8 mouse cellular contexts compared by ENCODE assay signal in the genomic region with DNA sequence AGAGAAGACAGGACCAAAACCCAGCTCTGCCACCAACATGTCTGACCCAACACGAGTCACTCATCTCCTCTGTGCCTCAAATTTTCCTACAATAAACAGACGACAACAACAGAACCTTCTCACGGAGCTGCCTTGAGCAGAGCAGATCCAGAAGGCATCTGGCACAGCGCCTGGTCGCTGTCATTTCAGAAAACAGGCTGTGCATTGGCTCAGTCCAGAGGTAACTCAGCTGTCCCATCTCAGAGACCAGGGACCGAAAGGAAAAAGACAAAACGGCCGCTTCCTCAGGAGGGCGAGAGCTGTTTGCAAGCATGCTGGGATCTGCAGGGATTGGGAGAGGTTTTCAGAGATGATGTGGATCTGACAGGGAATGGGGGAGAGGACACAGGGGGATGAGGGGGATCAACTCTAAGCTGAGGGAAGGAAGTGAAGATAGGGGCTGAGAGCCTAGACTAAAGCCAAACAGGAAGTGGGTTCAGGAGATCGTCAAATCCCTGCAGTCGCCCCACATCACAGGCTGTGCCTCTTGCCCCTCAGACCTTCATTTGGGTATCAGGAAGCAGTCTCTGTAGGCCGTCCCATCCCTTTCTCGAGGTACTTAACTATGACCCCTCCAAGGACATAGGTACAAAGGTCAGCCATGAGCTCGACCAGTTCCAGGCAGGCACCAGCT. TPM values are rescaled to one million over a fixed set of nuclear protein-coding genes. Genes with fewer than 3 reads are reported as not detected.
DNase-seq lines count a peak whose midpoint lies in the region; ATAC-seq and TF ChIP-seq lines count a peak whose summit lies in the region.

No protein-coding gene starts in this region.

- TF ChIP-seq POLR2A in MEL (IDR thresholded peaks at IDR 0.05; ENCODE audit: control insufficient read depth in 1 of 2, insufficient read depth in 1 of 2, low read depth in 1 of 2, low read length in 2 of 2, poor library complexity in 1 of 2): no peak

- H3K9ac ChIP-seq in hindbrain, embryonic 13.5 days: peak overlapping the region; percentile 19; the same call in 1 of the 2 replicates
- H3K9ac ChIP-seq in hindbrain, embryonic 16.5 days (ENCODE audit: low read depth, low read length): no peak overlapping the region
- H3K9ac ChIP-seq in MEL (ENCODE audit: control insufficient read depth, low read depth, low read length, poor library complexity, severe bottlenecking): peak overlapping the region; percentile 12
- no peak overlapping the region for H3K9ac ChIP-seq in intestine, embryonic 16.5 days (ENCODE audit: low read depth, low read length)

- no peak overlapping the region for H3K4me3 ChIP-seq in hindbrain, embryonic 13.5 days
- no peak overlapping the region for H3K4me3 ChIP-seq in hindbrain, embryonic 16.5 days (ENCODE audit: low read length)
- peak overlapping the region in 1 of 2 experiments; percentile 3; a peak in 1 of 4 replicates for H3K4me3 ChIP-seq in MEL (ENCODE audit: control insufficient read depth in 1 of 2, insufficient read depth in 1 of 2, low read depth in 2 of 2, low read length in 2 of 2)
- no peak overlapping the region for H3K4me3 ChIP-seq in intestine, embryonic 16.5 days (ENCODE audit: low read length)

- no peaks in the 10 kb centered on the region for H3K27me3 ChIP-seq in hindbrain, embryonic 13.5 days
- no peaks in the 10 kb centered on the region for H3K27me3 ChIP-seq in hindbrain, embryonic 16.5 days (replicated peaks; ENCODE audit: control insufficient read depth, insufficient read depth, low read length)
- H3K27me3 ChIP-seq in MEL (ENCODE audit: control insufficient read depth in 1 of 2, insufficient read depth in 2 of 2, low read length in 2 of 2): no peaks in the 10 kb centered on the region
- H3K27me3 ChIP-seq in intestine, embryonic 16.5 days (replicated peaks; ENCODE audit: control insufficient read depth, insufficient read depth, low read length): no peaks in the 10 kb centered on the region

- H3K36me3 ChIP-seq in hindbrain, embryonic 13.5 days: no peaks in the 10 kb centered on the region
- no peaks in the 10 kb centered on the region for H3K36me3 ChIP-seq in hindbrain, embryonic 16.5 days (ENCODE audit: control insufficient read depth, insufficient read depth, low read length)
- H3K36me3 ChIP-seq in MEL (ENCODE audit: control insufficient read depth in 1 of 2, insufficient read depth in 2 of 2, low read length in 2 of 2): peaks cover 8 to 35% of the 10 kb centered on the region in 2 experiments
- no peaks in the 10 kb centered on the region for H3K36me3 ChIP-seq in intestine, embryonic 16.5 days (ENCODE audit: control insufficient read depth, insufficient read depth, low read length)

- no peak for ATAC-seq in hindbrain, embryonic 13.5 days (ENCODE audit: low FRiP score)
- ATAC-seq in hindbrain, embryonic 16.5 days: no peak
- ATAC-seq in intestine, embryonic 16.5 days: no peak

- H3K27ac ChIP-seq in hindbrain, embryonic 13.5 days: no peak overlapping the region
- H3K27ac ChIP-seq in hindbrain, embryonic 16.5 days (ENCODE audit: low read depth, low read length): no peak overlapping the region
- H3K27ac ChIP-seq in MEL (ENCODE audit: control insufficient read depth, low read depth, low read length): peak overlapping the region; percentile 58
- H3K27ac ChIP-seq in intestine, embryonic 16.5 days (ENCODE audit: low read length): peak overlapping the region; percentile 45

- TF ChIP-seq RAD21 in MEL (IDR thresholded peaks at IDR 0.05; ENCODE audit: low read depth, low read length): no peak

- H3K4me2 ChIP-seq in hindbrain, embryonic 13.5 days: no peak overlapping the region
- H3K4me2 ChIP-seq in hindbrain, embryonic 16.5 days (ENCODE audit: low read length): no peak overlapping the region
- H3K4me2 ChIP-seq in intestine, embryonic 16.5 days (ENCODE audit: low read depth, low read length): peak overlapping the region; percentile 1; the same call in 1 of the 2 replicates

- no peaks in the 10 kb centered on the region for H3K9me3 ChIP-seq in hindbrain, embryonic 13.5 days
- no peaks in the 10 kb centered on the region for H3K9me3 ChIP-seq in hindbrain, embryonic 16.5 days (ENCODE audit: control insufficient read depth, low read length)
- H3K9me3 ChIP-seq in MEL (replicated peaks; ENCODE audit: insufficient read depth, low read length): no peaks in the 10 kb centered on the region
- H3K9me3 ChIP-seq in intestine, embryonic 16.5 days (ENCODE audit: control insufficient read depth, low read length): no peaks in the 10 kb centered on the region

- peaks cover 25% of the 10 kb centered on the region for H3K4me1 ChIP-seq in hindbrain, embryonic 13.5 days (replicated peaks)
- H3K4me1 ChIP-seq in hindbrain, embryonic 16.5 days (ENCODE audit: control insufficient read depth, insufficient read depth, low read depth, low read length): peaks cover 13% of the 10 kb centered on the region
- H3K4me1 ChIP-seq in MEL (ENCODE audit: control insufficient read depth in 1 of 2, insufficient read depth in 2 of 2, low read length in 2 of 2): peaks cover 25 to 45% of the 10 kb centered on the region in 2 experiments
- peaks cover 25% of the 10 kb centered on the region for H3K4me1 ChIP-seq in intestine, embryonic 16.5 days (ENCODE audit: control insufficient read depth, insufficient read depth, low read length)

- no peak for TF ChIP-seq CTCF in MEL (IDR thresholded peaks at IDR 0.05 in 2 of 3, conservative IDR thresholded peaks at IDR 0.05 in 1 of 3; ENCODE audit: control insufficient read depth in 1 of 3, insufficient read depth in 1 of 3, low read depth in 2 of 3, low read length in 3 of 3, poor library complexity in 1 of 3, severe bottlenecking in 1 of 3)

- 73% methylated on average over 14 of the region's 14 CpGs for WGBS in hindbrain, embryonic 13.5 days
- 70% methylated on average over 14 of the region's 14 CpGs for WGBS in hindbrain, embryonic 16.5 days
- WGBS in intestine, embryonic 16.5 days: 44% methylated on average over 14 of the region's 14 CpGs

- peak in 1 of 2 experiments; percentile 10; a peak in 2 of 4 replicates for TF ChIP-seq EP300 in MEL (IDR thresholded peaks at IDR 0.05; ENCODE audit: low read depth in 1 of 2, low read length in 2 of 2)

- H3K79me2 ChIP-seq in MEL (ENCODE audit: control insufficient read depth, insufficient read depth, low read length, poor library complexity): peaks cover 25% of the 10 kb centered on the region

- peak; percentile 61 for DNase-seq in MEL (ENCODE audit: low read depth, low spot score)
- DNase-seq in cerebellum, adult 9-11 months: peak; percentile 40
- no peak for DNase-seq in frontal cortex, postnatal 36 days (ENCODE audit: low spot score in 2 of 2)
- no peak for DNase-seq in embryo, embryonic 9.5 days (ENCODE audit: extremely low spot score)
- DNase-seq in ovary, postnatal 14 days (ENCODE audit: low spot score): no peak

TF ChIP-seq in MEL, 35 proteins besides CTCF, POLR2A, EP300 and RAD21:
- TF ChIP-seq ZNF384 (IDR thresholded peaks at IDR 0.05; ENCODE audit: low read depth, low read length): no peak
- 0 out of 2 replicates have a peak, but pooled peaks have one; percentile 11 for TF ChIP-seq RCOR1 (IDR thresholded peaks at IDR 0.05; ENCODE audit: low read depth, low read length)
- TF ChIP-seq ELF1 (IDR thresholded peaks at IDR 0.05; ENCODE audit: low read depth, low read length): peak; percentile 56; the same call in 1 of the 2 replicates

RNA-seq across cellular contexts. Expression of a gene that starts 4.6 kb away (rescaled TPM):
- 11.8 and 12.0 TPM in 2 replicates for polyA plus RNA-seq in hindbrain, embryonic 13.5 days (2015; fragmentation: Nextera tagmentation; extraction: Ambion mirVana)
- polyA plus RNA-seq in hindbrain, embryonic 16.5 days (2015; fragmentation: Nextera tagmentation; extraction: Ambion mirVana): 14.6 TPM in 2 replicates
- 26.1 and 37.8 TPM in 2 replicates for total RNA-seq in MEL (2012; rRNA removed)
- polyA plus RNA-seq in MEL (2012; ENCODE audit: insufficient read depth in 1 of 2, insufficient read length in 2 of 2, low read depth in 1 of 2, low replicate concordance in 2 of 2, missing spikeins in 1 of 2): 10 to 100 TPM; 32.6 to 33.7 TPM
- 18.7 and 19.7 TPM in 2 replicates for polyA plus RNA-seq in intestine, embryonic 16.5 days (2015; fragmentation: Nextera tagmentation; extraction: Ambion mirVana)

RNA-seq across cellular contexts. Expression of a gene that starts 29.2 kb away (rescaled TPM):
- polyA plus RNA-seq in hindbrain, embryonic 13.5 days (2015; fragmentation: Nextera tagmentation; extraction: Ambion mirVana): 25.3 and 25.4 TPM in 2 replicates
- polyA plus RNA-seq in hindbrain, embryonic 16.5 days (2015; fragmentation: Nextera tagmentation; extraction: Ambion mirVana): 18.3 and 22.0 TPM in 2 replicates
- 44.8 and 49.6 TPM in 2 replicates for total RNA-seq in MEL (2012; rRNA removed)
- 10 to 100 TPM; 58.0 to 58.1 TPM for polyA plus RNA-seq in MEL (2012; ENCODE audit: insufficient read depth in 1 of 2, insufficient read length in 2 of 2, low read depth in 1 of 2, low replicate concordance in 2 of 2, missing spikeins in 1 of 2)
- 24.4 and 26.4 TPM in 2 replicates for polyA plus RNA-seq in intestine, embryonic 16.5 days (2015; fragmentation: Nextera tagmentation; extraction: Ambion mirVana)

RNA-seq across cellular contexts. Expression of a gene that starts 42.9 kb away (rescaled TPM):
- polyA plus RNA-seq in hindbrain, embryonic 13.5 days (2015; fragmentation: Nextera tagmentation; extraction: Ambion mirVana): 23.6 and 24.5 TPM in 2 replicates
- polyA plus RNA-seq in hindbrain, embryonic 16.5 days (2015; fragmentation: Nextera tagmentation; extraction: Ambion mirVana): 18.6 and 20.7 TPM in 2 replicates
- 85.9 and 86.3 TPM in 2 replicates for total RNA-seq in MEL (2012; rRNA removed)
- polyA plus RNA-seq in MEL (2012; ENCODE audit: insufficient read depth in 1 of 2, insufficient read length in 2 of 2, low read depth in 1 of 2, low replicate concordance in 2 of 2, missing spikeins in 1 of 2): 10 to 100 TPM in 1 of 2 experiments, not detected in 1; 88.4 TPM
- polyA plus RNA-seq in intestine, embryonic 16.5 days (2015; fragmentation: Nextera tagmentation; extraction: Ambion mirVana): 27.8 and 32.7 TPM in 2 replicates

RNA-seq across cellular contexts. Expression of a gene that starts 43.0 kb away (rescaled TPM):
- polyA plus RNA-seq in hindbrain, embryonic 13.5 days (2015; fragmentation: Nextera tagmentation; extraction: Ambion mirVana): 3.2 TPM in 2 replicates
- polyA plus RNA-seq in hindbrain, embryonic 16.5 days (2015; fragmentation: Nextera tagmentation; extraction: Ambion mirVana): 2.6 and 4.7 TPM in 2 replicates
- 39.7 and 40.1 TPM in 2 replicates for total RNA-seq in MEL (2012; rRNA removed)
- polyA plus RNA-seq in MEL (2012; ENCODE audit: insufficient read depth in 1 of 2, insufficient read length in 2 of 2, low read depth in 1 of 2, low replicate concordance in 2 of 2, missing spikeins in 1 of 2): 10 to 100 TPM; 31.6 to 82.4 TPM
- polyA plus RNA-seq in intestine, embryonic 16.5 days (2015; fragmentation: Nextera tagmentation; extraction: Ambion mirVana): 3.9 TPM in 2 replicates

Comparison
In these comparisons a context has a peak if more than half of its experiments do, and no peak if none do; other contexts are left out.
1. H3K9ac ChIP-seq: peak in hindbrain, embryonic 13.5 days (single experiment) and MEL (single experiment); none in hindbrain, embryonic 16.5 days (single experiment) and intestine, embryonic 16.5 days (single experiment).
2. H3K27ac ChIP-seq: peak in MEL (single experiment) and intestine, embryonic 16.5 days (single experiment); none in hindbrain, embryonic 13.5 days (single experiment) and hindbrain, embryonic 16.5 days (single experiment).
3. DNase-seq: peak in MEL (single experiment) and cerebellum, adult 9-11 months (single experiment); none in frontal cortex, postnatal 36 days (0 of 2), embryo, embryonic 9.5 days (single experiment) and ovary, postnatal 14 days (single experiment).